Mouse (Mus musculus): ENCODE data around the gene Itsn1.

DNA sequence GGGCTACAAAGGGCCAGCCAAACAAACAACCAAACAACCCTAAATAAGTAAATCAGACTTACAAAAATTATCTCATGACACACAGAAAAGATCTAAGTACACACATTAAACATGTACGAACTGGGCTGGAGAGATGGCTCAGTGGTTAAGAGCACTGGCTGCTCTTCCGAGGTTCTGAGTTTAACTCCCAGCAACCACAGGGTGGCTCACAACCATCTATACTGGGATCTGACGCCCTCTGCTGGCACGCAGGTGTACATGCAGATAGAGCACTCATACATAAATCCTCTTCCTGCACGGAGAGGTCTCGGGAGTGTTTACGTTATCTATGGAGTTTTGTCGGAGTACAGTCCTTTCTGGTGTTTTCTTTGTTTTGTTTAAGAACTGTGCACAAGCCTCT lies 206.0 kb downstream of the Itsn1 start:
- TF ChIP-seq CTCF (conservative IDR thresholded peaks at IDR 0.05; ENCODE audit: insufficient read depth, insufficient read length, low read depth, low read length), result peak; percentile 84
- TF ChIP-seq POLR2A (IDR thresholded peaks at IDR 0.05; ENCODE audit: low read depth, low read length), result no peak
